Mouse (Mus musculus) spleen, adult 12 weeks (tissue): ENCODE results near the gene Slx4.
"Not testable (repeated sequence)": the region's sequence is repeated elsewhere in the genome, so short reads cannot be mapped to it uniquely, and the experiment has no call there.

ENCODE experiments used
- DNase-seq: peaks from one replicate; pipeline ENCODE4 v3.0.0; 2022; ENCODE audit warnings: low spot score

Slx4 gene

GRCm38 (mm10) chr16:4012882-4013570 lies 9.5 kb upstream of the Slx4 start:
- DNase-seq = no peak

- no peak for DNase-seq
Measured at GRCm38 (mm10) chr16:3988410-3988809, 15.2 kb downstream of the Slx4 start.

- no peak for DNase-seq
Measured at GRCm38 (mm10) chr16:3983146-3983700, 20.3 kb downstream of the Slx4 start.

- DNase-seq = no peak
Measured at GRCm38 (mm10) chr16:3982173-3982572, 21.4 kb downstream of the Slx4 start.

- no peak for DNase-seq
Measured at GRCm38 (mm10) chr16:3976712-3977111, 26.9 kb downstream of the Slx4 start.

- no peak for DNase-seq
Measured at GRCm38 (mm10) chr16:3976251-3976671, 27.3 kb downstream of the Slx4 start, which contains the start of gene Nlrc3. Gene Nlrc3, minus strand, starts transcription at chr16:3976632.

- no peak for DNase-seq
Measured at GRCm38 (mm10) chr16:3975658-3976057, 27.9 kb downstream of the Slx4 start.

GRCm38 (mm10) chr16:3974456-3974855 lies 29.1 kb downstream of the Slx4 start:
- DNase-seq = not testable (repeated sequence)

- DNase-seq = no peak
Measured at GRCm38 (mm10) chr16:3965534-3965933, 38.0 kb downstream of the Slx4 start.

GRCm38 (mm10) chr16:3964990-3965389 lies 38.6 kb downstream of the Slx4 start:
- DNase-seq = no peak

GRCm38 (mm10) chr16:3959261-3959660 lies 44.3 kb downstream of the Slx4 start:
- no peak for DNase-seq

- no peak for DNase-seq
Measured at GRCm38 (mm10) chr16:3956369-3956768, 47.2 kb downstream of the Slx4 start.

- DNase-seq = no peak
Measured at GRCm38 (mm10) chr16:3951141-3951540, 52.4 kb downstream of the Slx4 start.

- DNase-seq = no peak
Measured at GRCm38 (mm10) chr16:3934701-3935100, 68.9 kb downstream of the Slx4 start.

- no peak for DNase-seq
Measured at GRCm38 (mm10) chr16:3934091-3934490, 69.5 kb downstream of the Slx4 start.

GRCm38 (mm10) chr16:3933536-3933935 lies 70.0 kb downstream of the Slx4 start:
- DNase-seq = no peak

- no peak for DNase-seq
Measured at GRCm38 (mm10) chr16:3929151-3929550, 74.4 kb downstream of the Slx4 start.
